Mouse (Mus musculus) E14TG2a.4 (cell line): ENCODE data around the gene Arih1.

Experiments used
- CTCF ChIP-seq: conservative IDR thresholded peaks from 2 replicates; pipeline ENCODE4 v1.5.1; 2014; ENCODE audit warnings: low read length
- POU5F1 ChIP-seq: IDR thresholded peaks from 2 replicates; pipeline ENCODE4 v1.6.1; 2014; ENCODE audit warnings: low read length, borderline replicate concordance

- TF ChIP-seq CTCF = no peak
- no peak for TF ChIP-seq POU5F1
Measured at GRCm38 (mm10) chr9:59487331-59487730, 913 bp upstream of the Arih1 start.
